Mouse (Mus musculus) lung, embryonic 16.5 days (tissue): ENCODE measurements around the gene Ube2n. TPM values are rescaled to one million over a fixed set of nuclear protein-coding genes. Genes with fewer than 3 reads are reported as not detected.

Experiments
- ATAC-seq: fragments of 200-750 bp; cut with Nextera tagmentation; 2 replicates; pipeline ENCODE4 v1.8.0; 2017; ENCODE audit warnings: low read depth, mild to moderate bottlenecking, moderate library complexity
- H3K27ac ChIP-seq: fragments of 300-500 bp; sonication (generic); 2 replicates; pipeline ENCODE4 v1.5.1; 2014; ENCODE audit warnings: mild to moderate bottlenecking, control low read depth, low read length
- H3K27me3 ChIP-seq: fragments of 300-500 bp; sonication (generic); 2 replicates; pipeline ENCODE4 v1.6.1; 2014; ENCODE audit warnings: low read depth, low read length, mixed read lengths; ENCODE audit not compliant: control insufficient read depth, insufficient read depth
- H3K36me3 ChIP-seq: fragments of 300-500 bp; sonication (generic); 2 replicates; pipeline ENCODE4 v1.6.1; 2014; ENCODE audit warnings: low read length; ENCODE audit not compliant: control insufficient read depth, insufficient read depth
- H3K4me1 ChIP-seq: fragments of 300-500 bp; sonication (generic); replicated peaks from 2 replicates; pipeline ENCODE4 v1.6.1; 2014; ENCODE audit warnings: low read length, mixed read lengths; ENCODE audit not compliant: control insufficient read depth, insufficient read depth
- H3K4me2 ChIP-seq: fragments of 300-500 bp; sonication (generic); 2 replicates; pipeline ENCODE4 v1.6.1; 2014; ENCODE audit warnings: low read depth, low read length, control low read depth
- H3K4me3 ChIP-seq: fragments of 300-500 bp; sonication (generic); 2 replicates; pipeline ENCODE4 v1.5.1; 2014; ENCODE audit warnings: mild to moderate bottlenecking, low read length, control low read depth
- H3K9ac ChIP-seq: fragments of 300-500 bp; sonication (generic); 2 replicates; pipeline ENCODE4 v1.6.1; 2014; ENCODE audit warnings: low read length, control low read depth
- H3K9me3 ChIP-seq: fragments of 300-500 bp; sonication (generic); 2 replicates; pipeline ENCODE4 v1.6.1; 2016; ENCODE audit warnings: low read length; ENCODE audit not compliant: control insufficient read depth
- WGBS: fragments of 180-500 bp; shearing (Covaris S2); extraction: QIAGEN DNeasy Blood & Tissue Kit; methylation state at CpG from one replicate; pipeline ENCODE4 v1.1.7; 2014; 5-methylcytosine and 5-hydroxymethylcytosine counted together
- polyA plus RNA-seq: library from polyadenylated mRNA; unstranded; fragments of >200 nt; fragmentation: Nextera tagmentation; extraction: Ambion mirVana; gene quantifications from 2 replicates; pipeline ENCODE4 v1.2.1, GENCODE M21; 2015

Gene Ube2n
- 355 and 360 TPM in 2 replicates for polyA plus RNA-seq

DNA sequence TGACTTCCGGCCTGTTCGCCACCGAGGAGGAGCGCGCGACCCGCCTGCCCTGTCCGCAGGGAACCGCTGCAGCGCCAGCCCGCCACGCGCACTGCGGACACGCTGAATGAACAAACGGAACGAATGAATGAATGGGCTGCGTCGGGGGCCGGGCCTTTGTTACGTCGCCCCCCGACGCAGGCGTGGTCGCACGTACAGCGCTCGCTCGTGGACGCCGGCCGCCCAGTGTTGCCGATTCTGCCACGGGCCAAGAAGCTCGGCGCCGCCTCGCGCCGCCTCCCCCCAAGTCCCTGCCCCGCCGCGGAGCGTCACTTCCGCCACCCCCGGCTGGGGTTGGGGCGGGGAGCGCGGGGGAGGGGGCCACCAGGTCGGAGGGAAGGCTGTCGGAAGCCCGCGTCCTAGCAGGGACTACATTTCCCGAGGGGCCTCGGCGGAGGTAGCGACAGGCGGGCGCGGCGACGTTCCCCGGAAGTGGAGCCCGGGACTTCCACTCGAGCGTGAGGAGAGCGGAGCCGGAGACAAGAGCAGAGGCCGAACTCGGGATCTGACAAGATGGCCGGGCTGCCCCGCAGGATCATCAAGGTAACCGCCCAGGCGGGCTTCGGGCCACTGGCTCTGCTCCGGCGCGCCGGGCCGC lies at the start of gene Ube2n:
TSS of gene Ube2n (plus strand) at position 490 of the 637 bp plus-strand sequence.
- no peaks in the 10 kb centered on the region for H3K27me3 ChIP-seq
- peak within 1 kb of the TSS; percentile 99 for H3K4me3 ChIP-seq
- H3K4me1 ChIP-seq = peaks cover 13% of the 10 kb centered on the region
- under 1% methylated on average over 63 of the region's 81 CpGs for WGBS
- H3K27ac ChIP-seq = peak within 1 kb of the TSS; percentile 97
- H3K9me3 ChIP-seq = no peaks in the 10 kb centered on the region; the same call in 1 of the 2 replicates
- no peaks in the 10 kb centered on the region for H3K36me3 ChIP-seq
- H3K4me2 ChIP-seq = peak within 1 kb of the TSS; percentile 72
- peak within 1 kb of the TSS; percentile 99 for H3K9ac ChIP-seq
- peak; percentile 97 for ATAC-seq

DNA sequence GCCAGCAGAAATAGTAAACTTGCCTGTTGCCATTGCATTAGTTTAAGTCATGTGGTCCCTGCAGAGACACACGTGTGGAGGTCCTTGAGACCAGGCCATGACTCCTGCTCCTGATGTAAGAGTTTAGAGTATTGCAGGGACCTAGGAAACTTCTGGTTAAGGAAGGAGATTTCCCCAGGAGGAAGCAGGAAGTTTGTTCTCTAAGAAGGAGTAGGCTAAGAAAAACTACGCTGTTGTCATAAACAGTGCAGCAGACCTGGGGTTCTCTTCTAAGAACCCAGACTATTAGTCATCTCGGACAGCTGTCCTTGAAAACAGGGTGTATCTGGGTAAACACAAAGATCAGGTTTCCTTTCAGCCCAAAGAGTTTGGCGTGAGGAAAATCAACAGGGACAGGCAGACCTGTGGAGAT lies 49.5 kb upstream of the Ube2n start:
- 18% methylated on average over 4 of the region's 4 CpGs for WGBS
- peaks cover 3% of the 10 kb centered on the region for H3K4me1 ChIP-seq
- H3K36me3 ChIP-seq = no peaks in the 10 kb centered on the region
- H3K9me3 ChIP-seq = no peaks in the 10 kb centered on the region
- no peak overlapping the region for H3K4me3 ChIP-seq
- H3K27ac ChIP-seq = peak overlapping the region; percentile 11; the same call in 1 of the 2 replicates
- no peaks in the 10 kb centered on the region for H3K27me3 ChIP-seq
- peak; percentile 57 for ATAC-seq
- H3K9ac ChIP-seq = no peak overlapping the region
- no peak overlapping the region for H3K4me2 ChIP-seq

DNA sequence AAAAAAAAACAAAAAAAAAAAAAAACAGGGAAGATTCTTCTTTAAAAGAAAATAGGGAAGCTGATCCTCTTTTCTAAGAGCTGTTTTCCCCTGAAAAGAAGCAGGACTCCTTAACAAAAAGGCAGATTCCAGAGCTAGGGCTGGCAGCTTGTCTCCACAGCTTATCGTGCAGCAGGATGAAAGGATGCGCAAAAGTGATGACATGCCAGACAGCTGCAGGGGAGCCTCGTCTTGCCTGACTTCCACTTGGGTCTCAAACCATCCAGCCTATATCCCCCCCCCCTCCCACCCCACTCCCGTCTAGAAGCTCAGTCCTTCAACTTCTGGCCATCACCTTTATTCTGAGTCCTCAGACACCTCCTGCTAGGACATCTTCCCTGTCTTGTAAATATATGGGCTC lies 46.1 kb upstream of the Ube2n start:
- 52% methylated on average over 4 of the region's 4 CpGs for WGBS

DNA sequence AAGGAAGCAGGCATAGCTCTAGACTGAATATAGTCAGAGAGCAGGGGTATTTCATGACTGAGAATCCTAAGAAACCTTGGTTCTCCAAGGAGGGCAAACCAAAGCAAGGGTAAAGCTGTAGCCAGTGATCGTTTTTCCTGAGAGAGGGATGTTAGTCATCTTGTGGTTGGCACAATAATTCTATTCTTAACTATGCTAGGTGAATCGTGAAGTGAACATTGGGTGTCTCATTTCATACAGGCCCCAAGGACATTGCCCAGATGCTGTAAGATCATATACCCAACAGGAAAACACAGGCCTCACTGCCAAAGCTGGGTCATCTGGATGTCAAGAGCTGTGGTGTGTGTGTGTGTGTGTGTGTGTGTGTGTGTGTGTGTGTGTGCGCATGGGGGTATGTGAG lies 43.8 kb upstream of the Ube2n start:
- no peaks in the 10 kb centered on the region; the same call in 1 of the 2 replicates for H3K4me1 ChIP-seq
- H3K4me3 ChIP-seq = no peak overlapping the region
- H3K9ac ChIP-seq = no peak overlapping the region
- ATAC-seq = no peak
- H3K36me3 ChIP-seq = no peaks in the 10 kb centered on the region
- no peak overlapping the region for H3K4me2 ChIP-seq
- WGBS = 81% methylated on average over 3 of the region's 3 CpGs
- no peak overlapping the region for H3K27ac ChIP-seq
- no peaks in the 10 kb centered on the region for H3K27me3 ChIP-seq
- H3K9me3 ChIP-seq = no peaks in the 10 kb centered on the region

More for the DNA sequence above, 46.1 kb upstream of the Ube2n start:
- no peaks in the 10 kb centered on the region for H3K36me3 ChIP-seq
- no peaks in the 10 kb centered on the region; the same call in 1 of the 2 replicates for H3K4me1 ChIP-seq
- no peak overlapping the region for H3K4me2 ChIP-seq
- no peaks in the 10 kb centered on the region for H3K27me3 ChIP-seq
- no peak for ATAC-seq
- no peak overlapping the region for H3K9ac ChIP-seq
- H3K9me3 ChIP-seq = no peaks in the 10 kb centered on the region
- H3K4me3 ChIP-seq = no peak overlapping the region
- H3K27ac ChIP-seq = no peak overlapping the region

DNA sequence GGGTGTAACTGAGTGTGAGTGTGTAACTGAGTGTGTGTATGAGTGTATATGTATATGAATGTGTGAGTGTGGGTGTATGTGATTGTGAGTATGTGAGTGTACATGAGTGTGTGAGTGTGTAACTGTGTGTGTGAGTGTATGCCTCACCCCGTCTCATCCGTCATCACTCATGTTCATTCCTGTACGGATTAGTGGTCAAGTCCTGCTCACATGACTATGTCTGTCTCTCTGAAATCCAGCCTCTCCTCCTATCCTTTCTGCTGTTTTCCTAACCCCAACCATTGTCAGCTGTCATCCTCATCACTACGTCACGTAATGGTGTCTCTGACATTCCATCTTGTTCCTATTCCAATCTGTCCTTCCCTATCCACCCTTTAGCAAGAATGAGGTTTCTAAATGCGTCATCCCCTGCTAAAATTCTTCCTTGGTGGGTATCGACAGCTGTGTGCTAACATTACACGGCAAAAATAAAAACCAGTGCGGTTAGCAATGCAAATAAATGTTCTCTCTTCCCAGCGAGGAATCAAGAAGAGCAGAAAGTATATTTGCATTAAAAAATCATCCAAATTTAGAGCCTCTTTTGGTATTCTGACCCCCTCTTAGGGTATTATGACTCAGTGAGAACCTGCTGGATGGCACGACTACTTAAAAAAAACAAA lies 42.9 kb upstream of the Ube2n start:
- no peaks in the 10 kb centered on the region; the same call in 1 of the 2 replicates for H3K4me1 ChIP-seq
- WGBS = 81% methylated on average over 11 of the region's 11 CpGs
- no peaks in the 10 kb centered on the region for H3K9me3 ChIP-seq
- ATAC-seq = no peak
- no peak overlapping the region for H3K4me2 ChIP-seq
- no peak overlapping the region for H3K27ac ChIP-seq
- no peak overlapping the region for H3K4me3 ChIP-seq
- no peaks in the 10 kb centered on the region for H3K36me3 ChIP-seq
- no peaks in the 10 kb centered on the region for H3K27me3 ChIP-seq
- no peak overlapping the region for H3K9ac ChIP-seq

DNA sequence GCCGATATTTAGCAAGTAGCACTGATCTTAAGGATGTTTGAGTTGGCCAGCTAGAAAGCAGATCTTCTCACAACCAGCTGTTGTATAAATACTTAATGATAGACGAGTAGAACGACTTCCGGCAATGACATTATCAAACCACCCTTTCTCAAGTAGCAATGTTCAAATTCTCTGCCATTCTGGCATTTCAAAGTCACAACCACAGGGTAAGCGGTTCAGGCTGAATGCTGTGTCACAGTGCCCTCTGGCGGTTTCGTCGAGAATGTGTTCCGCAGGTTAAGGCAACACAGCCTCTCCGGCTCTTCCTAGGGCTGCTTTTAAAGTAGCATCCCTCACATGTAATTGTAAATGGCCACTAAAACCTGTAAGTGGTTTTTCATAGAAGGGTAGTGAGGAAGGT lies 39.0 kb upstream of the Ube2n start:
- WGBS = 4% methylated on average over 10 of the region's 10 CpGs
- Histone ChIP-seq H3K36me3 (0 out of 2 replicates have a peak, but pooled peaks cover 6% of the 10 kb centered on the region), H3K4me2 (no peak overlapping the region), H3K27me3 (no peaks in the 10 kb centered on the region), H3K9ac (no peak overlapping the region), H3K9me3 (no peaks in the 10 kb centered on the region), H3K4me1 (no peaks in the 10 kb centered on the region; the same call in 1 of the 2 replicates), H3K27ac (no peak overlapping the region), H3K4me3 (no peak overlapping the region)
- peak; percentile 82 for ATAC-seq

DNA sequence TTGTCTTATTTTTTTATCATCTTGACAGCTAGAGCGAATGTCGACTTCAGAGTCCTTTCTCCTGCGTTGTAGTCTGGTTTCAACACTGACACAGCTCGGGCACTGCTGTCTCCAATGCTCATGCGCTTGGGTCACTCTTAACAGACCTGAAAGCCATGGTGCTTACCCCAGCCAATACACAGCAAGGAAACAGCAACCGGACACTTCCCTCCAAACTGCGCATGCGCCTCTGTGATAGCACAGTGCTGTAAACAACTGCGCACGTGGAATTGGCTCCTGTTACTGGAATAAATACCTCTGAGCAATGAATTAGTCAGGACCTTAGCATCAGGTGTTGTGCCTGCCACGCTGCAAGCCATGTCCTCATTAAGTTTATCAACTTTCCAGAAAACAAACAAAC lies 37.4 kb upstream of the Ube2n start:
- no peaks in the 10 kb centered on the region for H3K9me3 ChIP-seq
- H3K4me1 ChIP-seq = no peaks in the 10 kb centered on the region; the same call in 1 of the 2 replicates
- no peaks in the 10 kb centered on the region for H3K27me3 ChIP-seq
- ATAC-seq = no peak
- H3K27ac ChIP-seq = no peak overlapping the region
- peaks cover 11% of the 10 kb centered on the region; the same call in 1 of the 2 replicates for H3K36me3 ChIP-seq
- WGBS = 78% methylated on average over 11 of the region's 11 CpGs
- H3K9ac ChIP-seq = no peak overlapping the region
- H3K4me2 ChIP-seq = no peak overlapping the region
- no peak overlapping the region for H3K4me3 ChIP-seq

DNA sequence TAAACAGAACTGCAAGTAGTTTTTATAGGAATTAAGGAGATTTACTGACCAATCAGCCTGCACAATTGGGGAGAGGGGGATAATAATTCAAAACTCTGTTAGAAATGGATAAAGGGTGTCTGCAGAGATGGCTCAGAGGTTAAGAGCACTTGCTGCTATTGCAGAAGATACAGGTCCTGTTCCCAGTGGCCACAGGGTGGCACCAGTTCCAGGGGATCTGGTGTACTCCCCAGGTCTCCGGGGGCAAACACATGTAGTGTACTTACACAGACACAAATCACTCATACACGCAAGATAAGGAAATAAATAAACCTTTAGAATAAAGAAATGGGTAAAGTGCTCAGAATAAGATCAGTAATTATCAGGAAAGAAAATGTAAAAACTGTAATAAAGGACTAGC lies 25.3 kb upstream of the Ube2n start:
- Histone ChIP-seq H3K4me1 (no peaks in the 10 kb centered on the region), H3K4me3 (no peak overlapping the region), H3K27ac (no peak overlapping the region), H3K9me3 (no peaks in the 10 kb centered on the region), H3K4me2 (no peak overlapping the region), H3K27me3 (no peaks in the 10 kb centered on the region), H3K9ac (no peak overlapping the region), H3K36me3 (peaks cover 60% of the 10 kb centered on the region)
- ATAC-seq = no peak
- WGBS = 55% methylated on average over 2 of the region's 2 CpGs

DNA sequence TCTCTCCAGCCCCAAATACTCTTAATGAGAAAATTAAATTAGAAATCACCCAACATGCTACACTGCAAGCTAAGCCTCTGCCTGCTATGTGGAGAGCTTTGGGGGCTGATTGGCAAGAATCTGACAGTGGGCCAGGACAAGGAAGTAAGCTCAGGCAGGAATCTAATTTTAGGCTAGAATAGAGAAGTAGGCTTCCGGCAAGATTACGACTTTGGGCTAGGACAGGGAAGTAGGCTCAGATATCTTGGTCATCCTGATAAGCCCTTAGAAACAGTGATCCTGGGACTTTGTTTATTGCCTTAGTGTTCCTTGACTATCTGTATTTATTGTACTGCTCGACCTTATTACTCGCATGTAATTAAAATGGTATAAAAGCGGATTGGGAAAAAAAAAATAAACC lies 20.7 kb upstream of the Ube2n start:
- H3K4me1 ChIP-seq = no peaks in the 10 kb centered on the region
- no peak overlapping the region for H3K4me2 ChIP-seq
- H3K27ac ChIP-seq = no peak overlapping the region
- no peak for ATAC-seq
- H3K27me3 ChIP-seq = no peaks in the 10 kb centered on the region
- H3K9ac ChIP-seq = no peak overlapping the region
- H3K36me3 ChIP-seq = peaks cover 55% of the 10 kb centered on the region
- WGBS = 92% methylated on average over 5 of the region's 5 CpGs
- no peak overlapping the region for H3K4me3 ChIP-seq
- H3K9me3 ChIP-seq = no peaks in the 10 kb centered on the region
